Mouse (Mus musculus) forebrain, embryonic 16.5 days (tissue): ENCODE measurements around the gene Lmna. TPM values are rescaled to one million over a fixed set of nuclear protein-coding genes. Genes with fewer than 3 reads are reported as not detected.
A peak's percentile ranks its signal among the peaks of the same experiment; 100 is the strongest.

Experiments
- ATAC-seq: fragments of 200-750 bp; cut with Nextera tagmentation; 2 replicates; pipeline ENCODE4 v1.8.0; 2017; ENCODE audit warnings: mild to moderate bottlenecking, moderate library complexity
- H3K27ac ChIP-seq: fragments of 300-500 bp; sonication (generic); 2 replicates; pipeline ENCODE4 v1.5.1; 2014; ENCODE audit warnings: low read length, control low read depth
- H3K27me3 ChIP-seq: fragments of 300-500 bp; sonication (generic); replicated peaks from 2 replicates; pipeline ENCODE4 v1.6.1; 2014; ENCODE audit warnings: low read length; ENCODE audit not compliant: control insufficient read depth, insufficient read depth
- H3K36me3 ChIP-seq: fragments of 300-500 bp; sonication (generic); 2 replicates; pipeline ENCODE4 v1.6.1; 2014; ENCODE audit not compliant: control insufficient read depth, insufficient read depth
- H3K4me1 ChIP-seq: fragments of 300-500 bp; sonication (generic); replicated peaks from 2 replicates; pipeline ENCODE4 v1.6.1; 2014; ENCODE audit warnings: low read length; ENCODE audit not compliant: control insufficient read depth, insufficient read depth
- H3K4me2 ChIP-seq: fragments of 300-500 bp; sonication (generic); 2 replicates; pipeline ENCODE4 v1.6.1; 2014; ENCODE audit warnings: mild to moderate bottlenecking, low read length, control low read depth
- H3K4me3 ChIP-seq: fragments of 300-500 bp; sonication (generic); replicated peaks from 2 replicates; pipeline ENCODE4 v1.5.1; 2014; ENCODE audit warnings: mild to moderate bottlenecking, low read length, control low read depth
- H3K9ac ChIP-seq: fragments of 300-500 bp; sonication (generic); replicated peaks from 2 replicates; pipeline ENCODE4 v1.6.1; 2014; ENCODE audit warnings: low read depth, low read length, control low read depth
- H3K9me3 ChIP-seq: fragments of 300-500 bp; sonication (generic); 2 replicates; pipeline ENCODE4 v1.6.1; 2016; ENCODE audit warnings: low read length; ENCODE audit not compliant: control insufficient read depth
- WGBS: fragments of 180-500 bp; shearing (Covaris S2); extraction: QIAGEN DNeasy Blood & Tissue Kit; methylation state at CpG from one replicate; pipeline ENCODE4 v1.1.7; 2014; 5-methylcytosine and 5-hydroxymethylcytosine counted together
- polyA plus RNA-seq: library from polyadenylated mRNA; unstranded; fragments of >200 nt; fragmentation: Nextera tagmentation; extraction: Ambion mirVana; gene quantifications from 2 replicates; pipeline ENCODE4 v1.2.1, GENCODE M21; 2015

Lmna gene
- polyA plus RNA-seq, 1 experiment from 2014 or later, result 26.9 TPM

DNA sequence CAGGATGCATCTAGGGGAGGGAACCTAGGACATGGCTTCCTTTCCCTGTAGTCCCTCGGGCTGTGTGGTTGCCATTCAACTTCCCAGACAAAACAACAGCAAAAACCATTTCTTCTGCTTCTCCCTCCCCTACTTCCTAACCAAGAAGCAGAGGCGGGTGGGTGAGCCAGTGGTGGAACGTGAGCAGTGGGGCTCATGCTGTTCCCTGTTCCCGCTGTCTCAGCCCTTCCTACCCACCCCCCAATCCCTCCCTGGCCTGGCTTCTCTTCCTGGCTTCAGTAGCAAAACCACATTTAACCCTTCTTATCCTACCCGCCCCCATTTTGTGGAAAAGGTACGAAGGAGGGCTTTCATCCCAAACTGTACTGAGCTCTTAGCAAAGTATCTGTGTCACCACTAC, 4.7 kb downstream of the Lmna start:
- ATAC-seq, result no peak
- Histone ChIP-seq H3K27ac (no peak overlapping the region), H3K27me3 (no peaks in the 10 kb centered on the region), H3K36me3 (no peaks in the 10 kb centered on the region), H3K4me1 (peaks cover 26% of the 10 kb centered on the region), H3K9me3 (no peaks in the 10 kb centered on the region), H3K4me2 (no peak overlapping the region), H3K4me3 (no peak overlapping the region), H3K9ac (no peak overlapping the region)
- 66% methylated on average over 6 of the region's 6 CpGs for WGBS

DNA sequence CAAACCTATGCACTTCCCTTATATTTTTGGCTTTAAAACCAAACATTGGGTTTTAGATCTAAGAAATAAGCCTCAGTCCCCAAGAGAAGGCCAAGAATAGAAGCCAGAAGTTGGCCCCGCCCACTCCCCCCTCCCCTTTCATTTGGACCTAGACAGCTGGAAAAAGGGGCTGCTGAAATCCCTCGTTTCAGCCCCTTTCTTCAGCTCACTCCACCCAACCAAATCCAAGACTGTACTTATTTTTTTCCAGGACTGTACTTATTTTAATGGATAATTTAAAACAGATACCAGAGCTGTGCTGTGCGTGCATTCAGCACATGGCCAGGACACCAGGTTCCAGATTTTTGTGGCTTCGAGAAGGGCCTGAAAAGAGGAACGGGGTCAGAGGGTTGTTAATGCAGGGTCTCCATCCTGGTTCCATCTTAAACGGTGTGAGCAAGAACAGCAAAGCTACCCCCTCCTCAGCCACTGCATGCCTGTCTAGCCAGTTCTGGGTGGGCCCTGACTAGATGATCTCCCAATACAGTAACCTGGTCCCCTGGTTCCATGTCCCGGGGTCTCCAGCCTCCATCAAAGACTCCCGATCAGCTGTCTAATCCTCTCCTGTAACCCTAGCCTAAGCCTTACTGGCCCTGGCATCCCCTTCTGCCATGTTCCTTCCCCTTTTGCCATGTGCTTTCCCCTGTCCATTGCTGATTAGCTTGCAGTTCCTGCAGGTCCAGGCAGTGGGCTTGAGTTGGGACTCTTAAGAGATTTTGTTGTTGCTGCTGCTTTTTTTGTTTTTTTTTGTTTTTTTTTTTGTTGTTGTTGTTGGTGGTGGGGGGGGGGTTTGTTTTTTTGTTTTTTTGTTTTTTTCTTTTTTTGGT, 5.6 kb downstream of the Lmna start:
- Histone ChIP-seq H3K4me3 (no peak overlapping the region), H3K36me3 (no peaks in the 10 kb centered on the region), H3K27ac (no peak overlapping the region), H3K9me3 (no peaks in the 10 kb centered on the region), H3K9ac (no peak overlapping the region), H3K27me3 (no peaks in the 10 kb centered on the region), H3K4me1 (peaks cover 17% of the 10 kb centered on the region), H3K4me2 (no peak overlapping the region)
- ATAC-seq, result no peak
- WGBS, result 42% methylated on average over 8 of the region's 8 CpGs

DNA sequence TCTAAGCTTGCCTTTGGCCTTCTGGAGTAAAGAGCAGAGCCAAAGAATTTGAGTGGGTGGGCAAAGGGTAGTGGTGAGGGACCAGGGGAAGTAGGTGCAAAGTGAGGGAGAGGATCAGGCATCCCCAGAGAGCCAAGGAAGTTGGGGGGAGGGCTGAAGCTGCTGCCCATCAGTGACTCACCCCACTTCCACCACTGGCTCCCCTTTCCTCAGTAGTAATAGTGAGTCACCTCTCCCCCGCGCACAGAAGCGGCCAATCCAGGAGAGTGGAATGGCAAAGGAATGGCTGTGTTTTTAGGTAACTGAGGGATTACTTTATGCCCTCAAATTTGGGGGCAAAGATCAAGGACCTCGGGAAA, 6.3 kb downstream of the Lmna start:
- ATAC-seq, result peak; percentile 9; the same call in 1 of the 2 replicates
- Histone ChIP-seq H3K27me3 (no peaks in the 10 kb centered on the region), H3K4me3 (peak overlapping the region; percentile 85), H3K9me3 (no peaks in the 10 kb centered on the region), H3K27ac (no peak overlapping the region), H3K36me3 (no peaks in the 10 kb centered on the region), H3K4me2 (peak overlapping the region; percentile 99), H3K4me1 (peaks cover 17% of the 10 kb centered on the region), H3K9ac (peak overlapping the region; percentile 83)
- WGBS, result 23% methylated on average over 4 of the region's 4 CpGs

DNA sequence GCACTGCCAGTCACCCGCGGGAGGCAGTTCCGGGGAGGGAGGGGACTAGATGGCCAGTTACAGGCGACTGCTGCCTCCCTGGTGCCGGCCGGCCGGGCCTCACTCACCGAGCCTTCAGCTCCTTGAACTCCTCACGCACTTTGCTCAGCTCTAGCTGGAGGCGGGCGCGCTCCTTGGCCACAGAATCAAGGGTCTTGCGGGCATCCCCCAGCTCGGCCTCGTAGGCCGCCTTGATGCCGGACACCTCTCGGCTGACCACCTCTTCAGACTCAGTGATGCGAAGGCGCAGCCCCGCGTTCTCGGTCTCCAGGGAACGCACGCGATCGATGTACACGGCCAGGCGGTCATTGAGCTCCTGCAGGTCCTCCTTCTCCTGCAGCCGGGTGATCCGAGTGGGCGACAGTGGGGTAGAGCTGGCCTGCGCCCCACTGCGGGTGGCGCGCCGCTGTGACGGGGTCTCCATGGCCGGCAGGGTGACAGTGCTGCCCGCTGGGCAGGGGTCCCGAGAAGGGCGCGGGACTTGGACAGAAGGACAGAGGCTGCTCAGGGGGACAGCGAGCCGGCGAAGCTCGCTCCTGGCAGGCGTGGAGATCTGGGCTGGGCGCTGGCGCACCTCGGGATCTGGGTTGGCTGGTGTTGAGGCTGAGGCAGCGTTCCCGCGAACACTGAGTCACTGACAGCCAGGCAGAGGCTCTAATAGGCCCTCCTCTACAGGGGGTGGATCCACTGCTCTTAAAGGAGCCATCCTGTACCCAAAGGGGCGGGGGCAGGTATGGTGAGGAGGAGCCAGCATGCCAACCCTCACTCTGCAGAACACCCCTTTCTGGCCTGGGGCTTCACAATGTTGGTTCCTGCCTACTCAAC, 6.9 kb downstream of the Lmna start:
- ATAC-seq, result peak; percentile 97
- Histone ChIP-seq H3K9me3 (no peaks in the 10 kb centered on the region), H3K27ac (no peak overlapping the region; the same call in 1 of the 2 replicates), H3K36me3 (no peaks in the 10 kb centered on the region), H3K9ac (peak overlapping the region; percentile 83), H3K4me2 (peak overlapping the region; percentile 99), H3K4me3 (peak overlapping the region; percentile 85), H3K4me1 (peaks cover 17% of the 10 kb centered on the region), H3K27me3 (no peaks in the 10 kb centered on the region)
- under 1% methylated on average over 55 of the region's 55 CpGs for WGBS

DNA sequence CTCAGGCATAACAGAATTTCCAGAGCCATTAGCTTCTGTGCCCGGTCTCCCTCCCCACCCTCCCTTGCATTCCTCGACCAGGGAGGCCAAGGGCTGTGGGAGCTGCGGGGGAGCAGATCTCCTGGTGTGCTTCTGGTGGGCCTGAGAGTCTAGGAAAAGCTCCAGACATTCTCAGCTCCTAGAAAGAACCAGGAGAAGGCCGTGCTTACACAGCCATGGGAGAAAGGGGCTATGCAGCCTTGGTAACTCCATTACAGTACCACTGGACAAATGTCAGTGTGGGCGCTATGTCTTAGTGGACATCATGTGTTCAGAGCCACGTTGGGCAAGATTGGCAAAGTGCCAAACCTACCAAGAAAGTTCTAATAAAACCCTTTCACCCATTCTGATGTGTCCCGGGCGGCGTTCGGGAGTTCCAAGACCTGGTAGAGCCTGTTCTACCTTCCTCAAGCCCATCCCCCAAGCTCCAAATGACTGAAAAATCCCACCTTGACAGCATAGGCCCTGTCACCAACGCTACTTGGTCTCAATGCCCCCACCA, 7.7 kb downstream of the Lmna start:
- Histone ChIP-seq H3K4me2 (peak overlapping the region; percentile 99), H3K27ac (no peak overlapping the region), H3K4me3 (peak overlapping the region; percentile 85), H3K4me1 (peaks cover 17% of the 10 kb centered on the region), H3K36me3 (no peaks in the 10 kb centered on the region), H3K9ac (peak overlapping the region; percentile 83), H3K27me3 (no peaks in the 10 kb centered on the region), H3K9me3 (no peaks in the 10 kb centered on the region)
- no peak for ATAC-seq
- WGBS, result 18% methylated on average over 11 of the region's 11 CpGs

DNA sequence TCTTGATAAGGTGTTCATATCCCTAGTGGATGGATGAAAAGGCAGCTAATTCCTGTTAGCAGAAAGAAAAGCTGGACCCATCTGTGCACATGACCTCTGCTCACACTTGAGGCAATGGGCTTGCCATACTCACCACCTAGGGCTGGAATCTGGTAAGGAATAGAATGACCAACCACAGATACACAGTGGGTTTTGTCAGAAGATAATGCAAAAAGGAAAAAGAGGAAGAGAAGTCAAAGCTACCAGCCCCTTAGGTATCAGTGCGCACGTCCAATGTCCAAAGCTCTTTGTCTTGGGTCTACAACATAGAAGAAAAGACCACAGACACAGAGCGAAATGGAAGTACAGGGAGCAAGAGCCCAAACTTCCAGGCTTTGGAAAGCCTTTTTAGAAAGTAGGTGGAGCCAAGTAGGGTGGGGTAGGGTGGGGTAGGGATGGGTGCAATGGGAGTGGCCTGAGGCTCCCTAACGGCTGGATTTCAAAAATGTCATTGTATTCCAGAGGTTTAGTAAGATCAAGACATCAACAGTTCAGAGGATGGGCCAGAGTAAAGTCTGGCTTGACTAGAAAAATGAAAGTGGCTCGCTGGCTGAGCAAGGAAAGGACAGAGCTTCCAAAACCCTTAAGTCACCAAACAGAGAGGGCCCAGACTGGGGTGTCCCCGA, 8.3 kb downstream of the Lmna start:
- Histone ChIP-seq H3K9ac (no peak overlapping the region), H3K4me2 (peak overlapping the region; percentile 99), H3K4me1 (peaks cover 17% of the 10 kb centered on the region), H3K9me3 (no peaks in the 10 kb centered on the region), H3K27ac (no peak overlapping the region), H3K36me3 (no peaks in the 10 kb centered on the region), H3K27me3 (no peaks in the 10 kb centered on the region), H3K4me3 (peak overlapping the region; percentile 85; the same call in 1 of the 2 replicates)
- WGBS, result 68% methylated on average over 6 of the region's 6 CpGs
- no peak for ATAC-seq

DNA sequence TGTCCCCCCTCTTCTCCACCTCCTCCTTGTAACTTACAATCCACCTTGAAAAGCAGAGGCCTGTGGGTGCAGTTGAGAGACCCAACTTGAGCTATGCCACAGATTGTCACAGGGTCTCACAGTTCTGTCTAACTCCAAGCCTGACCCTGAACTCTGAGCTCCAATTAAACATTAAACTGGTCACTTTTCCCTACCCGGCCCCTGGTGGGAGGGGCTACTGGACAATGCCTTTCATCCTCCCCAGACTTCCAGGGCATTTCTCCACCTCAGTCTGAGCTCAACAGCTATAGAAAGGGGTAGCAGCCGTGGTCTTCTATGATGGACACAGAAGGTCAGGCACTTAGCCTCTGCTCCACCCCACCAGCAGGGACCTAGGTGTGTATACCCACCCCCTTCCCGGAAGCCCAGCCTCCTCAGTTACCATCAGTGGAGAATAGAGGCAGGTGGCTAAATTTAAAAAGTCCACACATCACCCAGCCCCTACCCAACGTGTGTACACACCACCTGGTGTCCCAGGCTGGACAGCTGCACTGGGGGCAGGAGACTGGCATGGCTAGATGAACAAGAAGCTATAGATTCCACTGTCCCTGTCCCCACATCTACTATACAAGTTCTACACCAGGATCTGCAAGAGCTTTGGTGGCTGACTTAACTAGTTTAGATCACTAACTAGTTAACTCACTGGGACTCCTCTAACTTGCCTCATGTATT, 8.9 kb downstream of the Lmna start:
- ATAC-seq, result no peak
- Histone ChIP-seq H3K9ac (no peak overlapping the region), H3K27ac (no peak overlapping the region), H3K36me3 (no peaks in the 10 kb centered on the region), H3K4me2 (no peak overlapping the region), H3K4me1 (peaks cover 17% of the 10 kb centered on the region), H3K27me3 (no peaks in the 10 kb centered on the region), H3K9me3 (no peaks in the 10 kb centered on the region), H3K4me3 (no peak overlapping the region)
- WGBS, result 55% methylated on average over 4 of the region's 4 CpGs

DNA sequence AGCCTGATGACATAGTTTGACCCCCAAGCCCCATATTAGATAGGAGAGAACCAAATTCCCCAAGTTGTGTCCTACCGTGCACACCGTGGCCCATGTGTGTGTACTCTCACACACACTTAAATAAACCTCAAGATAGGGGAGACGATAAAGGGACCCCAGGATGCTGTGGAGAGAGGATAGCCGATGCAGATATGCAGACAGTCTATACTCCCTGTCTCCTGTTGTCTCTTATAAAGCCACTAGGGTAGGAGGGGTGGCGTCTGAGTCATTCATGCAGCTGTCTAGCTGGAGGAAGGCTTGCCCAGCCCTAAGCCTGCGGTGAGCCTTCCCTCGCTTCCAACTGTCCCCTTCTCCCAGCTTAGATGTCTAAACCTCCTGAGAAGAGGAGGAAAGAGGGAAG, 9.7 kb downstream of the Lmna start:
- Histone ChIP-seq H3K9ac (no peak overlapping the region), H3K27ac (no peak overlapping the region), H3K4me2 (no peak overlapping the region), H3K27me3 (no peaks in the 10 kb centered on the region), H3K4me1 (peaks cover 17% of the 10 kb centered on the region), H3K36me3 (no peaks in the 10 kb centered on the region), H3K4me3 (no peak overlapping the region), H3K9me3 (no peaks in the 10 kb centered on the region)
- 85% methylated on average over 7 of the region's 7 CpGs for WGBS
- ATAC-seq, result no peak
